Mouse (Mus musculus): ENCODE measurements around the gene Olfr522. TPM values are rescaled to one million over a fixed set of nuclear protein-coding genes. Genes with fewer than 3 reads are reported as not detected.

Gene Olfr522
- polyA plus RNA-seq, 1 experiment from 2014 or later, result not detected

- H3K4me3 ChIP-seq (replicated peaks), result no peak overlapping the region
- WGBS, result 63% methylated on average over 4 of the region's 4 CpGs
- no peaks in the 10 kb centered on the region for H3K36me3 ChIP-seq
- no peaks in the 10 kb centered on the region for H3K4me1 ChIP-seq
- H3K9ac ChIP-seq, result no peak overlapping the region
- H3K9me3 ChIP-seq (replicated peaks), result no peaks in the 10 kb centered on the region
- no peak overlapping the region for H3K27ac ChIP-seq
- ATAC-seq (replicated peaks; ENCODE audit: low FRiP score), result no peak
- H3K4me2 ChIP-seq, result no peak overlapping the region
- peaks cover 7% of the 10 kb centered on the region; the same call in 1 of the 2 replicates for H3K27me3 ChIP-seq
These were observed 24.1 kb upstream of the Olfr522 start for GRCm38 (mm10) chr7:140188391-140189328.

- Histone ChIP-seq H3K9me3 (replicated peaks) (no peaks in the 10 kb centered on the region), H3K4me2 (no peak overlapping the region), H3K9ac (no peak overlapping the region), H3K4me1 (no peaks in the 10 kb centered on the region), H3K36me3 (no peaks in the 10 kb centered on the region), H3K27me3 (peaks cover 7% of the 10 kb centered on the region; the same call in 1 of the 2 replicates), H3K4me3 (replicated peaks) (no peak overlapping the region), H3K27ac (no peak overlapping the region)
- WGBS, result 79% methylated on average over 7 of the region's 7 CpGs
- no peak for ATAC-seq (replicated peaks; ENCODE audit: low FRiP score)
These were observed 23.3 kb upstream of the Olfr522 start for GRCm38 (mm10) chr7:140187721-140188390.

GRCm38 (mm10) chr7:140186646-140187620, 22.4 kb upstream of the Olfr522 start:
- WGBS, result 67% methylated on average over 18 of the region's 18 CpGs
- H3K4me3 ChIP-seq (replicated peaks), result no peak overlapping the region
- no peak overlapping the region for H3K9ac ChIP-seq
- no peaks in the 10 kb centered on the region for H3K4me1 ChIP-seq
- no peak overlapping the region for H3K4me2 ChIP-seq
- peaks cover 7% of the 10 kb centered on the region; the same call in 1 of the 2 replicates for H3K27me3 ChIP-seq
- no peak overlapping the region for H3K27ac ChIP-seq
- ATAC-seq (replicated peaks; ENCODE audit: low FRiP score), result no peak
- H3K9me3 ChIP-seq (replicated peaks), result no peaks in the 10 kb centered on the region
- no peaks in the 10 kb centered on the region for H3K36me3 ChIP-seq

GRCm38 (mm10) chr7:140184206-140184605, 19.6 kb upstream of the Olfr522 start:
- Histone ChIP-seq H3K9ac (no peak overlapping the region), H3K4me3 (replicated peaks) (no peak overlapping the region), H3K27ac (no peak overlapping the region), H3K4me1 (no peaks in the 10 kb centered on the region), H3K27me3 (peaks cover 7% of the 10 kb centered on the region; the same call in 1 of the 2 replicates), H3K9me3 (replicated peaks) (no peaks in the 10 kb centered on the region), H3K36me3 (no peaks in the 10 kb centered on the region), H3K4me2 (no peak overlapping the region)
- 79% methylated on average over 4 of the region's 4 CpGs for WGBS
- no peak for ATAC-seq (replicated peaks; ENCODE audit: low FRiP score)

GRCm38 (mm10) chr7:140180692-140181091, 16.1 kb upstream of the Olfr522 start:
- 64% methylated on average over 2 of the region's 2 CpGs for WGBS
- H3K4me1 ChIP-seq, result no peaks in the 10 kb centered on the region

GRCm38 (mm10) chr7:140179176-140179575, 14.6 kb upstream of the Olfr522 start:
- no peak overlapping the region for H3K4me2 ChIP-seq
- no peaks in the 10 kb centered on the region for H3K9me3 ChIP-seq (replicated peaks)
- ATAC-seq (replicated peaks; ENCODE audit: low FRiP score), result no peak
- no peaks in the 10 kb centered on the region for H3K36me3 ChIP-seq
- H3K4me3 ChIP-seq (replicated peaks), result no peak overlapping the region
- no peaks in the 10 kb centered on the region for H3K4me1 ChIP-seq
- H3K27ac ChIP-seq, result no peak overlapping the region
- H3K27me3 ChIP-seq, result peaks cover 4% of the 10 kb centered on the region; the same call in 1 of the 2 replicates
- no peak overlapping the region for H3K9ac ChIP-seq
- 78% methylated on average over 2 of the region's 2 CpGs for WGBS

More at GRCm38 (mm10) chr7:140180692-140181091, 16.1 kb upstream of the Olfr522 start:
- no peak for ATAC-seq (replicated peaks; ENCODE audit: low FRiP score)
- Histone ChIP-seq H3K9me3 (replicated peaks) (no peaks in the 10 kb centered on the region), H3K27me3 (peaks cover 4% of the 10 kb centered on the region; the same call in 1 of the 2 replicates), H3K36me3 (no peaks in the 10 kb centered on the region), H3K4me2 (no peak overlapping the region), H3K9ac (no peak overlapping the region), H3K27ac (no peak overlapping the region), H3K4me3 (replicated peaks) (no peak overlapping the region)

GRCm38 (mm10) chr7:140172936-140173335, 8.4 kb upstream of the Olfr522 start, which contains the start of gene Olfr523:
Gene Olfr523 (plus strand): TSS chr7:140173217.
- ATAC-seq (replicated peaks; ENCODE audit: low FRiP score), result no peak
- Histone ChIP-seq H3K4me2 (no peak within 1 kb of the TSS), H3K36me3 (no peaks in the 10 kb centered on the region), H3K27me3 (no peaks in the 10 kb centered on the region), H3K4me1 (no peaks in the 10 kb centered on the region), H3K27ac (no peak within 1 kb of the TSS), H3K9ac (no peak within 1 kb of the TSS), H3K9me3 (replicated peaks) (no peaks in the 10 kb centered on the region), H3K4me3 (replicated peaks) (no peak within 1 kb of the TSS)
- WGBS, result 36% methylated on average over 1 of the region's 1 CpGs

GRCm38 (mm10) chr7:140170863-140171262, 6.3 kb upstream of the Olfr522 start:
- Histone ChIP-seq H3K4me3 (replicated peaks) (no peak overlapping the region), H3K36me3 (no peaks in the 10 kb centered on the region), H3K4me2 (no peak overlapping the region), H3K9ac (no peak overlapping the region), H3K4me1 (no peaks in the 10 kb centered on the region), H3K27ac (no peak overlapping the region), H3K9me3 (replicated peaks) (no peaks in the 10 kb centered on the region), H3K27me3 (no peaks in the 10 kb centered on the region)
- no peak for ATAC-seq (replicated peaks; ENCODE audit: low FRiP score)
- WGBS, result 91% methylated on average over 3 of the region's 3 CpGs

GRCm38 (mm10) chr7:140169386-140169785, 4.8 kb upstream of the Olfr522 start:
- no peak for ATAC-seq (replicated peaks; ENCODE audit: low FRiP score)
- WGBS, result 67% methylated on average over 4 of the region's 4 CpGs

GRCm38 (mm10) chr7:140167950-140168349, 3.4 kb upstream of the Olfr522 start:
- Histone ChIP-seq H3K27me3 (no peaks in the 10 kb centered on the region), H3K4me2 (no peak overlapping the region), H3K9ac (no peak overlapping the region), H3K36me3 (no peaks in the 10 kb centered on the region), H3K27ac (no peak overlapping the region), H3K4me3 (replicated peaks) (no peak overlapping the region), H3K9me3 (replicated peaks) (no peaks in the 10 kb centered on the region), H3K4me1 (no peaks in the 10 kb centered on the region)
- ATAC-seq (replicated peaks; ENCODE audit: low FRiP score), result no peak
- 74% methylated on average over 1 of the region's 1 CpGs for WGBS

More at GRCm38 (mm10) chr7:140169386-140169785, 4.8 kb upstream of the Olfr522 start:
- Histone ChIP-seq H3K36me3 (no peaks in the 10 kb centered on the region), H3K4me1 (no peaks in the 10 kb centered on the region), H3K27me3 (no peaks in the 10 kb centered on the region), H3K27ac (no peak overlapping the region), H3K4me2 (no peak overlapping the region), H3K9me3 (replicated peaks) (no peaks in the 10 kb centered on the region), H3K4me3 (replicated peaks) (no peak overlapping the region), H3K9ac (no peak overlapping the region)

GRCm38 (mm10) chr7:140160363-140160762, 4.2 kb downstream of the Olfr522 start:
- WGBS, result 82% methylated on average over 3 of the region's 3 CpGs

More at GRCm38 (mm10) chr7:140160363-140160762, 4.2 kb downstream of the Olfr522 start:
- ATAC-seq (replicated peaks; ENCODE audit: low FRiP score), result no peak
- Histone ChIP-seq H3K4me2 (no peak overlapping the region), H3K36me3 (no peaks in the 10 kb centered on the region), H3K27ac (no peak overlapping the region), H3K9me3 (replicated peaks) (no peaks in the 10 kb centered on the region), H3K4me3 (replicated peaks) (no peak overlapping the region), H3K9ac (no peak overlapping the region), H3K27me3 (peaks cover 25% of the 10 kb centered on the region), H3K4me1 (no peaks in the 10 kb centered on the region)
